Mouse (Mus musculus): ENCODE measurements around the gene Kcnb1.

DNA sequence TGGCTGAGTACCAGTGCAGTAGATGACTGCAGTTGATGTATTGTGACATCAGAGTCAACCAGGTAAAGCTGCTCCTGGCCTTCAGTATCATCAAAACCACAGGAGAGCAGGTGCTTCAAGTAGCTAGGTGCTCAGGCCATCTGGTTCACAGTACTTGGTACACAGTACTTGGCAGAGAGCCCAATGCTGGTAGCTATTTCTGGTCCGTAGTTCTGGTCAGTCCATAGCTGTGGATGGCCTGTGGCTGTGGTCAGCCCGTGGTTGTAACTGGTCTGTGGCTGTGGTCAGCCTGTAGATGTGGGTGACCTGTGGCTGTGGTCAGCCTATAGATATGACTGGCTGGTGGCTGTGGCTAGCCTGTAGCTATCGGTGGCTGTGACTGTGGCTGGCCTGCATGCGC, 95.3 kb downstream of the Kcnb1 start:
- TF ChIP-seq POLR2A (IDR thresholded peaks at IDR 0.05; ENCODE audit: insufficient read depth, low read length): no peak
- TF ChIP-seq CTCF (IDR thresholded peaks at IDR 0.05; ENCODE audit: low read depth, low read length): no peak
- no peak for TF ChIP-seq EP300 (IDR thresholded peaks at IDR 0.05; ENCODE audit: insufficient read depth, low read depth, low read length)

Data from ES-Bruce4 (cell line).